Mouse (Mus musculus) liver, embryonic 14.5 days (tissue): Measurements from ENCODE around the gene Sept11.

Source experiments
- CTCF ChIP-seq: IDR thresholded peaks from 2 replicates; pipeline ENCODE4 v1.5.1; 2016; ENCODE audit warnings: antibody characterized with exemption, low read depth, control low read depth
- EP300 ChIP-seq: IDR thresholded peaks from 2 replicates; pipeline ENCODE4 v1.6.1; 2016; ENCODE audit warnings: antibody characterized with exemption, low read depth

GRCm38 (mm10) chr5:93079596-93079995 is 13.6 kb upstream of the Sept11 start:
- TF ChIP-seq CTCF (no peak), EP300 (no peak)
